ENCODE assay signal across 8 mouse cellular contexts in the genomic region with DNA sequence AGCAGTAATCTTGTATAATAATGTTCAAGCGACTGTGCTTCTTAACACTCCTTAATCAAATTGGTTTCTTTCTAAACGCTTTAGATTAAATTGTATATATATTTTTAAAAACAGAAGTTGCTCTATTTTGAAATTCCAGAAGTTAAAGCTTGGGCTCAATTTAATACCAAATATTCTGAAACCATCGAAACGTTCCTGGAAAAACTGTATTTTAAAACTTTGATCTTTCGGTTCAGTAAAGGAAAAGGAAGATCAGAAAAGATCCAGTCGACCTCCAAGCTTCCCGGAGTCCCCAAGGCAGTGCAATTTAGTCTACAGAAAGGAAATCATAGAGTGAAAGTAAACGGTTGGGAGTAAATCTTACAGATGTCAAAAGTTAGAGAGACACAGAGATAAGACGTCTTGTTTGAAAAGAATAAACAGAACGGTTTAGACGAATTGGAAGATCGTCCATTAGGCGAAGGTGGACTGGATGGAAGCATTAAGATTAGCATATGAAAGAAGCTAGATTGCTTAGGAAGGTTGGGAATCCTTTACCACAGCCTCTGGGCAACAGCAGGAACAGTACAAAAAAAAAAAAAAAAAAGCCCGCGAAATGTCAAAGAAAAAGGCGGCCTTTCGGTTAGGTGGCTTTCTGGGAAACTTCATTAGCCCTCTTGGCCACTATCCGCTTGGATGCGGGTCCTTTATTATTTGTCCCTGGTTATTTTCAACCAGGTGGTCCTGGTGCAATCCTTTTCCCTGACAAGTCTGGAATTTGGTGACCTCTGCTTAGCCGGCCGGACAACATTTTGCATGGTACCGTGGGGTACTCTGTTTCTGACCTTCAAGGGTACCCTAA. TPM values are rescaled to one million over a fixed set of nuclear protein-coding genes. Genes with fewer than 3 reads are reported as not detected.
A peak's percentile ranks its signal among the peaks of the same experiment; 100 is the strongest.
DNase-seq lines count a peak whose midpoint lies in the region; ATAC-seq and TF ChIP-seq lines count a peak whose summit lies in the region.

No protein-coding gene starts in this region.

- DNase-seq in thymus, adult 2 months, result no peak
- no peak for DNase-seq in thymus, adult 18-20 months
- DNase-seq in embryo, embryonic 11 days, result peak; percentile 60
- peak; percentile 71 for DNase-seq in intestine, embryonic 14.5 days (ENCODE audit: low spot score)
- peak; percentile 47 for DNase-seq in neural tube, embryonic 10.5 days (ENCODE audit: extremely low spot score, low spot score)
- DNase-seq in urinary bladder, adult 2 months (ENCODE audit: low spot score), result no peak
- DNase-seq in spleen, adult 12 weeks (ENCODE audit: low spot score), result no peak

- H3K27me3 ChIP-seq in thymus, adult 2 months (ENCODE audit: control insufficient read depth, insufficient read depth, low read length), result no peaks in the 10 kb centered on the region
- H3K27me3 ChIP-seq in intestine, embryonic 14.5 days (replicated peaks; ENCODE audit: control insufficient read depth, insufficient read depth, low read length), result no peaks in the 10 kb centered on the region

- 4% methylated on average over 22 of the region's 22 CpGs for WGBS in thymus, adult 2 months
- under 1% methylated on average over 22 of the region's 22 CpGs for WGBS in intestine, embryonic 14.5 days

- no peaks in the 10 kb centered on the region for H3K9me3 ChIP-seq in intestine, embryonic 14.5 days (ENCODE audit: control insufficient read depth, low read length)

- H3K36me3 ChIP-seq in thymus, adult 2 months (ENCODE audit: control insufficient read depth, insufficient read depth, low read length), result no peaks in the 10 kb centered on the region
- no peaks in the 10 kb centered on the region for H3K36me3 ChIP-seq in intestine, embryonic 14.5 days (ENCODE audit: control insufficient read depth, insufficient read depth, low read length)

- peak overlapping the region; percentile 88 for H3K9ac ChIP-seq in intestine, embryonic 14.5 days (ENCODE audit: low read length)

- ATAC-seq in intestine, embryonic 14.5 days (replicated peaks; ENCODE audit: low FRiP score, low TSS enrichment, low read depth), result no peak
- ATAC-seq in megakaryocyte-erythroid progenitor cell, adult 5-6 weeks (replicated peaks; ENCODE audit: low FRiP score, low TSS enrichment, poor library complexity, severe bottlenecking), result no peak

- peak overlapping the region; percentile 42 for H3K27ac ChIP-seq in thymus, adult 2 months (ENCODE audit: control insufficient read depth, insufficient read depth, low read length)
- H3K27ac ChIP-seq in intestine, embryonic 14.5 days (ENCODE audit: low read depth), result peak overlapping the region; percentile 99

- H3K4me3 ChIP-seq in thymus, adult 2 months (ENCODE audit: control insufficient read depth, insufficient read depth, low read length), result 0 out of 2 replicates have a peak overlapping the region, but pooled peaks have one; percentile 5
- peak overlapping the region; percentile 55 for H3K4me3 ChIP-seq in intestine, embryonic 14.5 days (ENCODE audit: low read depth, low read length)

- TF ChIP-seq POLR2A in thymus, adult 2 months (IDR thresholded peaks at IDR 0.05; ENCODE audit: control insufficient read depth, extremely low read depth, insufficient read depth, low read length, poor library complexity), result no peak

- H3K4me1 ChIP-seq in thymus, adult 2 months (replicated peaks; ENCODE audit: control insufficient read depth, insufficient read depth, low read length), result peaks cover 11% of the 10 kb centered on the region
- peaks cover 24% of the 10 kb centered on the region for H3K4me1 ChIP-seq in intestine, embryonic 14.5 days (replicated peaks; ENCODE audit: control insufficient read depth, insufficient read depth, low read length)

- TF ChIP-seq CTCF in thymus, adult 2 months (IDR thresholded peaks at IDR 0.05; ENCODE audit: borderline replicate concordance, control insufficient read depth, extremely low read depth, insufficient read depth, low read length, poor library complexity), result no peak

- peak overlapping the region; percentile 94 for H3K4me2 ChIP-seq in intestine, embryonic 14.5 days (ENCODE audit: low read length)

RNA-seq across cellular contexts. Expression of gene Hist1h4d, which starts 4.9 kb away (rescaled TPM):
- polyA plus RNA-seq in thymus, adult 2 months (2012; rRNA removed), result 115 and 120 TPM in 2 replicates
- polyA plus RNA-seq in intestine, embryonic 14.5 days (2014; fragmentation: Nextera tagmentation; extraction: Ambion mirVana), result 111 and 114 TPM in 2 replicates
- 0.47 and 3.4 TPM in 2 replicates for polyA plus RNA-seq in urinary bladder, adult 2 months (2012; rRNA removed)
- total RNA-seq in megakaryocyte-erythroid progenitor cell, adult 5-6 weeks (2014; fragmentation: Nextera tagmentation), result 470 and 507 TPM in 2 replicates
- 756 and 1,171 TPM in 2 replicates for total RNA-seq in megakaryocyte-erythroid progenitor cell, adult 5-6 weeks (2017)

RNA-seq across cellular contexts. Expression of gene Hist1h3d, which starts 10.8 kb away (rescaled TPM):
- polyA plus RNA-seq in thymus, adult 2 months (2012; rRNA removed), result 161 and 207 TPM in 2 replicates
- polyA plus RNA-seq in intestine, embryonic 14.5 days (2014; fragmentation: Nextera tagmentation; extraction: Ambion mirVana), result 9.6 and 12.5 TPM in 2 replicates
- polyA plus RNA-seq in urinary bladder, adult 2 months (2012; rRNA removed), result 2.5 and 2.6 TPM in 2 replicates
- total RNA-seq in megakaryocyte-erythroid progenitor cell, adult 5-6 weeks (2014; fragmentation: Nextera tagmentation), result 123 and 185 TPM in 2 replicates
- total RNA-seq in megakaryocyte-erythroid progenitor cell, adult 5-6 weeks (2017), result 84.0 and 189 TPM in 2 replicates

RNA-seq across cellular contexts. Expression of gene Hist1h2ad, which starts 12.1 kb away (rescaled TPM):
- polyA plus RNA-seq in thymus, adult 2 months (2012; rRNA removed), result 76.8 and 109 TPM in 2 replicates
- 2.2 and 4.2 TPM in 2 replicates for polyA plus RNA-seq in intestine, embryonic 14.5 days (2014; fragmentation: Nextera tagmentation; extraction: Ambion mirVana)
- 1.6 and 1.9 TPM in 2 replicates for polyA plus RNA-seq in urinary bladder, adult 2 months (2012; rRNA removed)
- total RNA-seq in megakaryocyte-erythroid progenitor cell, adult 5-6 weeks (2014; fragmentation: Nextera tagmentation), result 1.4 and 11.1 TPM in 2 replicates
- total RNA-seq in megakaryocyte-erythroid progenitor cell, adult 5-6 weeks (2017), result 1,263 and 1,317 TPM in 2 replicates

RNA-seq across cellular contexts. Expression of gene Hist1h2bf, which starts 12.3 kb away (rescaled TPM):
- 277 and 362 TPM in 2 replicates for polyA plus RNA-seq in thymus, adult 2 months (2012; rRNA removed)
- 7.0 and 7.1 TPM in 2 replicates for polyA plus RNA-seq in intestine, embryonic 14.5 days (2014; fragmentation: Nextera tagmentation; extraction: Ambion mirVana)
- polyA plus RNA-seq in urinary bladder, adult 2 months (2012; rRNA removed), result 0.75 TPM in 1 of 2 replicates, not detected in the other
- total RNA-seq in megakaryocyte-erythroid progenitor cell, adult 5-6 weeks (2014; fragmentation: Nextera tagmentation), result 342 and 512 TPM in 2 replicates
- 329 and 662 TPM in 2 replicates for total RNA-seq in megakaryocyte-erythroid progenitor cell, adult 5-6 weeks (2017)

RNA-seq across cellular contexts. Expression of gene Hist1h2bg, which starts 15.1 kb away (rescaled TPM):
- 523 and 578 TPM in 2 replicates for polyA plus RNA-seq in thymus, adult 2 months (2012; rRNA removed)
- polyA plus RNA-seq in intestine, embryonic 14.5 days (2014; fragmentation: Nextera tagmentation; extraction: Ambion mirVana), result 6.1 and 7.6 TPM in 2 replicates
- polyA plus RNA-seq in urinary bladder, adult 2 months (2012; rRNA removed), result 7.4 and 9.9 TPM in 2 replicates
- total RNA-seq in megakaryocyte-erythroid progenitor cell, adult 5-6 weeks (2014; fragmentation: Nextera tagmentation), result 386 and 627 TPM in 2 replicates
- 891 and 1,210 TPM in 2 replicates for total RNA-seq in megakaryocyte-erythroid progenitor cell, adult 5-6 weeks (2017)

Comparison
In these comparisons a context has a peak if more than half of its experiments do, and no peak if none do; other contexts are left out.
1. DNase-seq: peak in embryo, embryonic 11 days (single experiment), intestine, embryonic 14.5 days (single experiment) and neural tube, embryonic 10.5 days (single experiment); none in thymus, adult 2 months (single experiment), thymus, adult 18-20 months (0 of 2), urinary bladder, adult 2 months (single experiment) and spleen, adult 12 weeks (single experiment).
2. RNA of gene Hist1h4d, which starts 4.9 kb away (polyA plus RNA-seq): 115 to 120 TPM in thymus, adult 2 months and 111 to 114 TPM in intestine, embryonic 14.5 days; 0.47 to 3.4 TPM in urinary bladder, adult 2 months; every median in the first group is over 10 times any median in the second.
3. RNA of gene Hist1h3d, which starts 10.8 kb away (polyA plus RNA-seq): 161 to 207 TPM in thymus, adult 2 months; 9.6 to 12.5 TPM in intestine, embryonic 14.5 days and 2.5 to 2.6 TPM in urinary bladder, adult 2 months; every median in the first group is over 10 times any median in the second.
4. RNA of gene Hist1h2ad, which starts 12.1 kb away (polyA plus RNA-seq): 76.8 to 109 TPM in thymus, adult 2 months; 2.2 to 4.2 TPM in intestine, embryonic 14.5 days and 1.6 to 1.9 TPM in urinary bladder, adult 2 months; every median in the first group is over 10 times any median in the second.